Comparison of ENCODE assay signal across 1 mouse cellular context in the genomic region with DNA sequence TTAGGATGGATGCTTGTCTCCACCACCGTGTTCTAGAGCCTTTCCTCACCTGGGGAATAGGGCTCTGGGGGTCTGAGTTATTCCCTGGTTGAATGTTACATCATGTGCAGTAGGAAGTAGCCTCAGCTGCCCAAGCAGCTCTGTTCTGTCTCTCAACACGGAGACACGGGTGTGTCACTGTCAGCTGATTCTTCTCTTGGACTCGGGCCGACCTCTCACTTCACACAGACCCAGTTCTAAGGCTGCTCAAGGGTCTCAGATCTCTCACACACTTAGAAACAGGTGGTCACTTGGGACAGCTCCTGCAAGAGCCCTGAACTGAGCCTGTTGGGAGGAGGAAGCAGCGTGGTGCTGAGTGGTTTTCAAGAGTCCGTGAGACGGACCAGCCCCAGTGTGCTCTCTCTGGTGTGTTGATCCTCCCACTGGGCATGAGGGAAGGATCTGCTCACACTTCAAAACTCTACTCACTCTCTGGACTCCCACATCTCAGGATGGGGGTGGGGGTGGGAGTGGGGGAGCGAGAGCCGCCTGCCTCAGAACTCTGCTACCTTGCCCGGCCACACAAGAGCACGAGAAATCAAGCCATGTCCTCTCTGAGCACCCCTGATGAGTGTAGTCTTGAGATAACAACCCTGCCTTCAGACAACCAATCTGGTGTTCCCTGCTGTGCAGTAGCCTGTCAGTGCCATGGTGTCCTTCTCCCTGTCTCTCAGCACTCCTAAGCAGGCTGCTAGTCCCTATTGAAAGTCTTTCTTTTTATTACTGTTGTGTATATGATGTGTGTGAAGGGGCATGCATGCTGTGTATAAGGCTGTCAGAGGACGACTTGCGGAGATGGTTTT.
A peak's percentile ranks its signal among the peaks of the same experiment; 100 is the strongest.
TF ChIP-seq lines count a peak whose summit lies in the region.

No protein-coding gene starts in this region.

TF ChIP-seq in MEL, 35 proteins besides CTCF, POLR2A, EP300 and RAD21:
- TF ChIP-seq POLR2AphosphoS2 (IDR thresholded peaks at IDR 0.05; ENCODE audit: low read length) (no peak), KAT2A (conservative IDR thresholded peaks at IDR 0.05; ENCODE audit: low read depth, low read length) (no peak), TBP (IDR thresholded peaks at IDR 0.05; ENCODE audit: low read depth, low read length) (no peak), HCFC1 (IDR thresholded peaks at IDR 0.05; ENCODE audit: low read depth, low read length) (no peak), TAL1 (IDR thresholded peaks at IDR 0.05; ENCODE audit: low read length) (peak; percentile 39), SIN3A (IDR thresholded peaks at IDR 0.05; ENCODE audit: low read length) (0 out of 2 replicates have a peak, but pooled peaks have one; percentile 7), E2F4 (IDR thresholded peaks at IDR 0.05; ENCODE audit: borderline replicate concordance, low read depth, low read length) (no peak), ZNF384 (IDR thresholded peaks at IDR 0.05; ENCODE audit: low read depth, low read length) (no peak), CHD2 (IDR thresholded peaks at IDR 0.05; ENCODE audit: low read length) (no peak), MYB (IDR thresholded peaks at IDR 0.05; ENCODE audit: low read depth, low read length) (no peak), CHD1 (IDR thresholded peaks at IDR 0.05; ENCODE audit: low read depth, low read length) (no peak), POLR2AphosphoS5 (IDR thresholded peaks at IDR 0.05; ENCODE audit: borderline replicate concordance, low read depth, low read length) (no peak), ZKSCAN1 (IDR thresholded peaks at IDR 0.05; ENCODE audit: low read depth, low read length) (no peak), GATA1 (IDR thresholded peaks at IDR 0.05; ENCODE audit: low read depth, low read length) (0 out of 2 replicates have a peak, but pooled peaks have one; percentile 10), USF1 (IDR thresholded peaks at IDR 0.05; ENCODE audit: low read depth, low read length) (no peak), TCF12 (IDR thresholded peaks at IDR 0.05; ENCODE audit: low read depth, low read length) (no peak), UBTF (IDR thresholded peaks at IDR 0.05; ENCODE audit: borderline replicate concordance, insufficient read depth, low read depth, low read length) (no peak), MYC (IDR thresholded peaks at IDR 0.05; ENCODE audit: low read depth, low read length) (no peak), ETS1 (IDR thresholded peaks at IDR 0.05; ENCODE audit: low read depth, low read length) (no peak), BHLHE40 (IDR thresholded peaks at IDR 0.05; ENCODE audit: borderline replicate concordance, low read depth, low read length) (no peak), GABPA (IDR thresholded peaks at IDR 0.05; ENCODE audit: low read depth, low read length) (no peak), NELFE (IDR thresholded peaks at IDR 0.05; ENCODE audit: low read depth, low read length) (no peak), NRF1 (IDR thresholded peaks at IDR 0.05; ENCODE audit: insufficient read depth, low read depth, low read length, poor library complexity, severe bottlenecking) (no peak), ELF1 (IDR thresholded peaks at IDR 0.05; ENCODE audit: low read depth, low read length) (no peak), RCOR1 (IDR thresholded peaks at IDR 0.05; ENCODE audit: low read depth, low read length) (peak; percentile 28; the same call in 1 of the 2 replicates), MXI1 (IDR thresholded peaks at IDR 0.05; ENCODE audit: low read depth, low read length) (no peak)
